Mouse (Mus musculus) cerebellum, adult 8-10 months (tissue): Measurements from ENCODE around the gene Pde1b.

Experiments used
- DNase-seq: peaks from one replicate; pipeline ENCODE4 v3.0.0; 2022

Pde1b gene

GRCm38 (mm10) chr15:103502435-103503250 is at the start of gene Pde1b:
Pde1b (plus strand) TSS chr15:103503034.
- DNase-seq = peak; percentile 31

- DNase-seq = no peak
Measured at GRCm38 (mm10) chr15:103453551-103454218, 49.1 kb upstream of the Pde1b start, which contains the start of gene Nckap1l. Nckap1l (plus strand) TSS chr15:103453794.

- no peak for DNase-seq
Measured at GRCm38 (mm10) chr15:103454449-103454848, 48.4 kb upstream of the Pde1b start.

GRCm38 (mm10) chr15:103462539-103463261 is 40.1 kb upstream of the Pde1b start:
- no peak for DNase-seq

- DNase-seq = no peak
Measured at GRCm38 (mm10) chr15:103471488-103472194, 31.2 kb upstream of the Pde1b start.

- no peak for DNase-seq
Measured at GRCm38 (mm10) chr15:103472265-103472664, 30.6 kb upstream of the Pde1b start.

- DNase-seq = no peak
Measured at GRCm38 (mm10) chr15:103473182-103473581, 29.7 kb upstream of the Pde1b start.

GRCm38 (mm10) chr15:103473769-103474168 is 29.1 kb upstream of the Pde1b start:
- DNase-seq = no peak

- no peak for DNase-seq
Measured at GRCm38 (mm10) chr15:103479080-103479606, 23.7 kb upstream of the Pde1b start.

- no peak for DNase-seq
Measured at GRCm38 (mm10) chr15:103480129-103480528, 22.7 kb upstream of the Pde1b start.

GRCm38 (mm10) chr15:103482488-103482887 is 20.3 kb upstream of the Pde1b start:
- DNase-seq = no peak

GRCm38 (mm10) chr15:103484490-103484889 is 18.3 kb upstream of the Pde1b start:
- no peak for DNase-seq

GRCm38 (mm10) chr15:103485106-103485505 is 17.7 kb upstream of the Pde1b start:
- DNase-seq = no peak

GRCm38 (mm10) chr15:103486658-103487057 is 16.2 kb upstream of the Pde1b start:
- DNase-seq = no peak

- no peak for DNase-seq
Measured at GRCm38 (mm10) chr15:103488336-103488735, 14.5 kb upstream of the Pde1b start.

- no peak for DNase-seq
Measured at GRCm38 (mm10) chr15:103496204-103497140, 6.4 kb upstream of the Pde1b start.

GRCm38 (mm10) chr15:103498157-103498556 is 4.7 kb upstream of the Pde1b start:
- DNase-seq = no peak

GRCm38 (mm10) chr15:103500723-103501122 is 2.1 kb upstream of the Pde1b start:
- no peak for DNase-seq

- DNase-seq = no peak
Measured at GRCm38 (mm10) chr15:103501186-103501585, 1.6 kb upstream of the Pde1b start.

GRCm38 (mm10) chr15:103503251-103503600 is 392 bp downstream of the Pde1b start:
- no peak for DNase-seq

GRCm38 (mm10) chr15:103503660-103504059 is 826 bp downstream of the Pde1b start:
- peak; percentile 22 for DNase-seq
